Comparison of ENCODE assay signal across 35 mouse cellular contexts in the genomic region with DNA sequence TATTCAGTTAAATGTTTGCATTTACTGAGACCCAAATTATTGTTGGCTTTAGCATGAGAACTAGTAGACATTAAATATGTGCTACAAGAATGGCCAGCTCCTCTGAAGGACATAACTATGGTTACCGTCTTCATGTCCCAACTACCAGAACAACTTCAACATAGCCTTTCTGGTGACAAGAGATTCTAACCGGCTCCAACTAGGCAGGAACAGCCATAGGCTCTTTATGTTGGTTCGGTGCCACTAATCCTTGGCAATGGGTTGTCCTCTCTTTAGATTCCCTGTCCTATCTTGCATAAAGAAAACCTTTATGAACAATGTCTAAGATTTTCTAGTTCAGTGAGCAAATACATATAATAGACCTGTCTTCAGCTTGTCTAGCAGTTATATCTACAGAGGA.
"Had no signal": no experiment of that assay in that cellular context is flagged by ENCODE, and none has a peak within 500 bp of the region (broad histone marks: within the 10 kb centered on the region; RNA-seq: fewer than 3 reads in every experiment).

No protein-coding gene starts in this region.

- H3K36me3 ChIP-seq: heart, embryonic 10.5 days; heart, embryonic 12.5 days; heart, embryonic 13.5 days; heart, embryonic 15.5 days; hindbrain, embryonic 10.5 days; hindbrain, embryonic 12.5 days; hindbrain, embryonic 13.5 days; hindbrain, embryonic 15.5 days; intestine, embryonic 15.5 days had no signal

- H3K9me3 ChIP-seq: heart, embryonic 10.5 days; heart, embryonic 12.5 days; heart, embryonic 13.5 days; heart, embryonic 15.5 days; hindbrain, embryonic 10.5 days; hindbrain, embryonic 12.5 days; hindbrain, embryonic 13.5 days; hindbrain, embryonic 15.5 days; intestine, embryonic 15.5 days; kidney, embryonic 15.5 days had no signal

- H3K27me3 ChIP-seq: heart, embryonic 12.5 days; heart, embryonic 13.5 days; heart, embryonic 15.5 days; hindbrain, embryonic 12.5 days; hindbrain, embryonic 13.5 days; hindbrain, embryonic 15.5 days; intestine, embryonic 15.5 days; kidney, embryonic 15.5 days had no signal

- DNase-seq: heart, postnatal 10 days; heart, postnatal 14 days; heart, postnatal 36 days; heart, postnatal 4 days; kidney, adult 11 months; kidney, adult 18-20 months; kidney, adult 2 months; kidney, adult 8-10 months; kidney, adult 9 months; kidney, postnatal 10 days; kidney, postnatal 14 days; kidney, postnatal 25 days; kidney, postnatal 36 days; kidney, postnatal 4 days; layer of hippocampus, adult 9-11 months; layer of hippocampus, postnatal 36 days had no signal

- H3K4me2 ChIP-seq: heart, embryonic 11.5 days; heart, embryonic 12.5 days; heart, embryonic 13.5 days; heart, embryonic 15.5 days; hindbrain, embryonic 12.5 days; hindbrain, embryonic 13.5 days; hindbrain, embryonic 14.5 days; hindbrain, embryonic 15.5 days; intestine, embryonic 15.5 days; kidney, embryonic 15.5 days had no signal

- H3K4me1 ChIP-seq: heart, embryonic 10.5 days; heart, embryonic 12.5 days; heart, embryonic 13.5 days; heart, embryonic 15.5 days; hindbrain, embryonic 10.5 days; hindbrain, embryonic 12.5 days; hindbrain, embryonic 13.5 days; hindbrain, embryonic 15.5 days; intestine, embryonic 15.5 days; kidney, embryonic 15.5 days had no signal

- H3K9ac ChIP-seq: heart, embryonic 12.5 days; heart, embryonic 13.5 days; heart, embryonic 15.5 days; hindbrain, embryonic 12.5 days; hindbrain, embryonic 13.5 days; hindbrain, embryonic 14.5 days; hindbrain, embryonic 15.5 days; intestine, embryonic 15.5 days; kidney, embryonic 15.5 days had no signal

- H3K27ac ChIP-seq: heart, embryonic 10.5 days; heart, embryonic 13.5 days; heart, embryonic 15.5 days; hindbrain, embryonic 10.5 days; hindbrain, embryonic 12.5 days; hindbrain, embryonic 13.5 days; hindbrain, embryonic 14.5 days; hindbrain, embryonic 15.5 days; hindbrain, postnatal 0 days; intestine, embryonic 15.5 days; kidney, embryonic 15.5 days; kidney, postnatal 0 days; left cerebral cortex, adult 2 months had no signal

- ATAC-seq: hindbrain, embryonic 16.5 days; hindbrain, postnatal 0 days; inflammation-experienced regulatory T-cells, adult 6 months; intestine, embryonic 15.5 days; intestine, embryonic 16.5 days; intestine, postnatal 0 days had no signal

- H3K4me3 ChIP-seq: heart, embryonic 10.5 days; heart, embryonic 12.5 days; heart, embryonic 13.5 days; heart, embryonic 15.5 days; hindbrain, embryonic 10.5 days; hindbrain, embryonic 12.5 days; hindbrain, embryonic 13.5 days; hindbrain, embryonic 15.5 days; intestine, embryonic 15.5 days; kidney, embryonic 15.5 days; left cerebral cortex, adult 2 months had no signal
